26 mouse cellular contexts compared by ENCODE assay signal in the genomic region with DNA sequence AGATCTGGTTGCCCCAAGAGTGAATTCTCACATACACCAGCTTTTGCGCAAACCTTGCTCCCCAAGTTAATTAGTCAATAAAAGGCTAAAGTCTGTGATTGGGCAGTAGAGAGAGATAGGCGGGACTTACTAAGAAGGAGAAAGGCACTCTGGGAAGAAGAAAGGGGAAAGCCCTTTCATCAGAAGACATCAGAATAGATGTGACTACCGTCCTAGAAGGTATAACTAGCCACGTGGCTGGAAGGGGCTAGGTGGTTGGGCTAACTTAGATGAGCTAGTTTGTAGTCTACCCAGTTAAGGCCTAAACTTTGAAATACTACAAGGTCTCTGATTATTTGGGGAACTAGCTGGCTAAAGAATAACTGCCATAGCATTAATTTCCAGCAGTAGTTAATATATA. TPM values are rescaled to one million over a fixed set of nuclear protein-coding genes. Genes with fewer than 3 reads are reported as not detected.
"Had no signal": no experiment of that assay in that cellular context is flagged by ENCODE, and none has a peak within 500 bp of the region (broad histone marks: within the 10 kb centered on the region; RNA-seq: fewer than 3 reads in every experiment).

No protein-coding gene starts in this region.

- H3K36me3 ChIP-seq: embryonic facial prominence, embryonic 10.5 days; embryonic facial prominence, embryonic 12.5 days; embryonic facial prominence, embryonic 13.5 days; embryonic facial prominence, embryonic 15.5 days; forebrain, embryonic 10.5 days; forebrain, embryonic 12.5 days; forebrain, embryonic 15.5 days had no signal

- DNase-seq: cerebellum, adult 9-10 months; cerebellum, adult 9-11 months; cerebellum, postnatal 10 days; cerebellum, postnatal 14 days; cerebellum, postnatal 25 days; cerebellum, postnatal 36 days; embryo, embryonic 11 days; forebrain, postnatal 0 days; gastrocnemius, adult 2 months; gastrocnemius, postnatal 10 days; gastrocnemius, postnatal 14 days; gastrocnemius, postnatal 25 days; gastrocnemius, postnatal 36 days; heart, adult 18-20 months; heart, adult 2 months had no signal

- H3K27ac ChIP-seq: embryonic facial prominence, embryonic 10.5 days; embryonic facial prominence, embryonic 12.5 days; embryonic facial prominence, embryonic 13.5 days; embryonic facial prominence, embryonic 15.5 days; forebrain, embryonic 10.5 days; forebrain, embryonic 12.5 days; forebrain, embryonic 13.5 days; forebrain, embryonic 15.5 days; heart, adult 2 months had no signal

- H3K9ac ChIP-seq: embryonic facial prominence, embryonic 12.5 days; embryonic facial prominence, embryonic 13.5 days; embryonic facial prominence, embryonic 15.5 days; forebrain, embryonic 12.5 days; forebrain, embryonic 13.5 days; forebrain, embryonic 15.5 days; forebrain, postnatal 0 days had no signal

- H3K27me3 ChIP-seq: embryonic facial prominence, embryonic 12.5 days; embryonic facial prominence, embryonic 13.5 days; embryonic facial prominence, embryonic 15.5 days; forebrain, embryonic 12.5 days; forebrain, embryonic 13.5 days; forebrain, embryonic 15.5 days had no signal

- H3K9me3 ChIP-seq: embryonic facial prominence, embryonic 10.5 days; embryonic facial prominence, embryonic 12.5 days; embryonic facial prominence, embryonic 13.5 days; embryonic facial prominence, embryonic 15.5 days; forebrain, embryonic 10.5 days; forebrain, embryonic 12.5 days; forebrain, embryonic 13.5 days; forebrain, embryonic 15.5 days had no signal

- H3K4me2 ChIP-seq: embryonic facial prominence, embryonic 12.5 days; embryonic facial prominence, embryonic 13.5 days; embryonic facial prominence, embryonic 15.5 days; forebrain, embryonic 12.5 days; forebrain, embryonic 13.5 days; forebrain, embryonic 15.5 days had no signal

- H3K4me1 ChIP-seq: embryonic facial prominence, embryonic 10.5 days; embryonic facial prominence, embryonic 12.5 days; embryonic facial prominence, embryonic 13.5 days; embryonic facial prominence, embryonic 15.5 days; forebrain, embryonic 10.5 days; forebrain, embryonic 12.5 days; forebrain, embryonic 13.5 days; forebrain, embryonic 15.5 days had no signal

- H3K4me3 ChIP-seq: embryonic facial prominence, embryonic 10.5 days; embryonic facial prominence, embryonic 12.5 days; embryonic facial prominence, embryonic 13.5 days; embryonic facial prominence, embryonic 15.5 days; erythroblast, embryonic 14.5 days; forebrain, embryonic 10.5 days; forebrain, embryonic 12.5 days; forebrain, embryonic 13.5 days; forebrain, embryonic 15.5 days; gastrocnemius, adult 2 months; heart, adult 2 months had no signal

- ATAC-seq: forebrain, embryonic 13.5 days; forebrain, embryonic 14.5 days; forebrain, embryonic 15.5 days; forebrain, embryonic 16.5 days; forebrain, postnatal 0 days had no signal

RNA-seq across cellular contexts. Expression of gene Efr3b, which starts 21.0 kb away (rescaled TPM):
- polyA plus RNA-seq: erythroblast, embryonic 14.5 days had no signal
